8 mouse cellular contexts compared by ENCODE assay signal in the genomic region with DNA sequence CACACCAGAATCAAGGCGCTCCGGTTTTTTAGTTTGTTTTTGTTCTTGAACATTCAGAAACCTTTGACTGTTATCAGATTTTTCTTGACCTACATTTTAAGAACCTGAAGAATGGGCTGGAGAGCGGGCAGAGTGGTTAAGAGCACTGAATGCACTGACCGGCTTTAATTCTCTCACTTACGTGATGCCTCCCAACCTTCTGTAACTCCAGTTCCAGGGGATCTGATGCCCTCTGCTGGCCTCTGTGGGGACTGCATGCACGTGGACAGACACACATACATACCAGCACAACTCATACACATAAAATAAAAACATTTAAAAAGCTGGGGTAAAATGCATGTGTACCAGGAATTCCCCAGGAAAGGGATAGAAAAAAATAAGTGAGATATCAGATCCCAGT. TPM values are rescaled to one million over a fixed set of nuclear protein-coding genes. Genes with fewer than 3 reads are reported as not detected.
DNase-seq lines count a peak whose midpoint lies in the region; ATAC-seq and TF ChIP-seq lines count a peak whose summit lies in the region.

No protein-coding gene starts in this region.

- H3K36me3 ChIP-seq in heart, adult 2 months (ENCODE audit: control insufficient read depth, insufficient read depth, low read length) = peaks cover 3% of the 10 kb centered on the region; the same call in 1 of the 2 replicates

- no peaks in the 10 kb centered on the region for H3K27me3 ChIP-seq in heart, adult 2 months (ENCODE audit: control insufficient read depth, insufficient read depth, low read length)

- TF ChIP-seq POLR2A in heart, adult 2 months (IDR thresholded peaks at IDR 0.05; ENCODE audit: insufficient read depth, low read depth, low read length) = no peak
- TF ChIP-seq POLR2A in lung, adult 2 months (IDR thresholded peaks at IDR 0.05; ENCODE audit: borderline replicate concordance, extremely low read depth, low read depth, low read length) = no peak

- no peaks in the 10 kb centered on the region for H3K4me1 ChIP-seq in heart, adult 2 months (ENCODE audit: control insufficient read depth, insufficient read depth, low read length)
- no peaks in the 10 kb centered on the region for H3K4me1 ChIP-seq in lung, adult 2 months (ENCODE audit: control insufficient read depth, insufficient read depth, low read length)

- no peak for ATAC-seq in cerebellum, adult (ENCODE audit: insufficient number of reproducible peaks, low FRiP score, low TSS enrichment)

- peak; percentile 73 for TF ChIP-seq CTCF in heart, adult 2 months (IDR thresholded peaks at IDR 0.05)
- peak; percentile 78 for TF ChIP-seq CTCF in lung, adult 2 months (IDR thresholded peaks at IDR 0.05; ENCODE audit: insufficient read depth, low read length)

- H3K9ac ChIP-seq in heart, adult 2 months (ENCODE audit: low read depth, low read length) = no peak overlapping the region

- H3K4me3 ChIP-seq in heart, adult 2 months = no peak overlapping the region
- no peak overlapping the region for H3K4me3 ChIP-seq in lung, adult 2 months (replicated peaks; ENCODE audit: extremely low read depth, low read depth, low read length)

- TF ChIP-seq EP300 in heart, adult 2 months (IDR thresholded peaks at IDR 0.05; ENCODE audit: insufficient read depth, low read depth, low read length) = no peak

- intact Hi-C loops in heart, adult 2 months (cut with DNase I) = no loop called here
- intact Hi-C loops in heart, postnatal 25 days (cut with DNase I) = no loop called here

- no peaks in the 10 kb centered on the region for H3K79me2 ChIP-seq in heart, adult 2 months (replicated peaks; ENCODE audit: control insufficient read depth, insufficient read depth, low read length)

- peak in 1 of 2 experiments; percentile 45 for DNase-seq in heart, adult 2 months
- DNase-seq in heart, postnatal 25 days (ENCODE audit: low spot score) = no peak
- peak; percentile 57 for DNase-seq in urinary bladder, postnatal 14 days (ENCODE audit: low spot score)
- DNase-seq in urinary bladder, adult 2 months (ENCODE audit: low spot score) = no peak
- DNase-seq in embryo, embryonic 9.5 days (ENCODE audit: extremely low spot score) = peak; percentile 39
- peak; percentile 81 for DNase-seq in lung, adult 2 months
- DNase-seq in thymus, postnatal 0 days (ENCODE audit: low spot score) = peak; percentile 52

- WGBS in heart, adult 2 months = 96% methylated on average over 6 of the region's 6 CpGs
- 77% methylated on average over 6 of the region's 6 CpGs for WGBS in lung, adult 2 months

- no peak overlapping the region for H3K27ac ChIP-seq in heart, adult 2 months

RNA-seq across cellular contexts. Expression of gene Sar1b, which starts 22.4 kb away (rescaled TPM):
- total RNA-seq in heart, adult 2 months (2021) = 100 to 1,000 TPM; 123 to 149 TPM
- 64.2 and 131 TPM in 2 replicates for polyA plus RNA-seq in heart, adult 2 months (2012; rRNA removed)
- total RNA-seq in heart, postnatal 25 days (2021) = 100 to 1,000 TPM; 128 to 129 TPM
- polyA plus RNA-seq in urinary bladder, adult 2 months (2012; rRNA removed) = 98.5 and 124 TPM in 2 replicates
- 13.1 and 24.9 TPM in 2 replicates for polyA plus RNA-seq in lung, adult 2 months (2012; rRNA removed)
- polyA plus RNA-seq in thymus, postnatal 0 days (2015; fragmentation: Nextera tagmentation; extraction: Ambion mirVana) = 128 and 132 TPM in 2 replicates

RNA-seq across cellular contexts. Expression of gene Sec24a, which starts 22.5 kb away (rescaled TPM):
- total RNA-seq in heart, adult 2 months (2021) = 10 to 100 TPM; 15.3 to 16.6 TPM
- polyA plus RNA-seq in heart, adult 2 months (2012; rRNA removed) = 9.3 and 12.3 TPM in 2 replicates
- 10 to 100 TPM; 16.3 to 16.7 TPM for total RNA-seq in heart, postnatal 25 days (2021)
- 8.5 and 10.6 TPM in 2 replicates for polyA plus RNA-seq in urinary bladder, adult 2 months (2012; rRNA removed)
- 11.9 and 12.9 TPM in 2 replicates for polyA plus RNA-seq in lung, adult 2 months (2012; rRNA removed)
- polyA plus RNA-seq in thymus, postnatal 0 days (2015; fragmentation: Nextera tagmentation; extraction: Ambion mirVana) = 5.8 and 7.0 TPM in 2 replicates

Comparison
In these comparisons a context has a peak if more than half of its experiments do, and no peak if none do; other contexts are left out.
1. DNase-seq: peak in urinary bladder, postnatal 14 days (single experiment), embryo, embryonic 9.5 days (single experiment), lung, adult 2 months (single experiment) and thymus, postnatal 0 days (single experiment); none in heart, postnatal 25 days (single experiment) and urinary bladder, adult 2 months (single experiment).